ENCODE assay signal across 8 mouse cellular contexts in genomic region chr4:101497336-101497735, GRCm38 (mm10). TPM values are rescaled to one million over a fixed set of nuclear protein-coding genes. Genes with fewer than 3 reads are reported as not detected.
DNase-seq lines count a peak whose midpoint lies in the region; ATAC-seq lines count a peak whose summit lies in the region.

No protein-coding gene starts in this region.

- no peaks in the 10 kb centered on the region for H3K9me3 ChIP-seq in embryonic facial prominence, embryonic 13.5 days
- H3K9me3 ChIP-seq in kidney, embryonic 14.5 days (ENCODE audit: control insufficient read depth, low read length): no peaks in the 10 kb centered on the region
- H3K9me3 ChIP-seq in midbrain, embryonic 12.5 days: no peaks in the 10 kb centered on the region

- H3K36me3 ChIP-seq in embryonic facial prominence, embryonic 13.5 days: no peaks in the 10 kb centered on the region
- no peaks in the 10 kb centered on the region for H3K36me3 ChIP-seq in kidney, embryonic 14.5 days (ENCODE audit: control insufficient read depth, insufficient read depth, low read length)
- no peaks in the 10 kb centered on the region for H3K36me3 ChIP-seq in midbrain, embryonic 12.5 days

- H3K9ac ChIP-seq in embryonic facial prominence, embryonic 13.5 days: no peak overlapping the region
- no peak overlapping the region for H3K9ac ChIP-seq in kidney, embryonic 14.5 days (ENCODE audit: low read depth, low read length)
- H3K9ac ChIP-seq in midbrain, embryonic 12.5 days (replicated peaks): no peak overlapping the region

- H3K4me3 ChIP-seq in embryonic facial prominence, embryonic 13.5 days: peak overlapping the region; percentile 64
- H3K4me3 ChIP-seq in kidney, embryonic 14.5 days (ENCODE audit: low read length): peak overlapping the region; percentile 58
- H3K4me3 ChIP-seq in midbrain, embryonic 12.5 days: peak overlapping the region; percentile 68

- peaks cover 42% of the 10 kb centered on the region for H3K27me3 ChIP-seq in embryonic facial prominence, embryonic 13.5 days
- H3K27me3 ChIP-seq in kidney, embryonic 14.5 days (ENCODE audit: control insufficient read depth, insufficient read depth, low read length): peaks cover 34% of the 10 kb centered on the region
- peaks cover 49% of the 10 kb centered on the region for H3K27me3 ChIP-seq in midbrain, embryonic 12.5 days

- peaks cover 16% of the 10 kb centered on the region for H3K4me1 ChIP-seq in embryonic facial prominence, embryonic 13.5 days
- no peaks in the 10 kb centered on the region; the same call in 1 of the 2 replicates for H3K4me1 ChIP-seq in kidney, embryonic 14.5 days (ENCODE audit: control insufficient read depth, insufficient read depth, low read length)
- H3K4me1 ChIP-seq in midbrain, embryonic 12.5 days: peaks cover 14% of the 10 kb centered on the region; the same call in 1 of the 2 replicates

- H3K27ac ChIP-seq in embryonic facial prominence, embryonic 13.5 days: no peak overlapping the region
- no peak overlapping the region for H3K27ac ChIP-seq in kidney, embryonic 14.5 days (ENCODE audit: low read depth, low read length)
- H3K27ac ChIP-seq in midbrain, embryonic 12.5 days (replicated peaks): no peak overlapping the region

- peak overlapping the region; percentile 99 for H3K4me2 ChIP-seq in embryonic facial prominence, embryonic 13.5 days
- H3K4me2 ChIP-seq in kidney, embryonic 14.5 days (replicated peaks; ENCODE audit: low read depth, low read length): peak overlapping the region; percentile 98
- peak overlapping the region; percentile 98 for H3K4me2 ChIP-seq in midbrain, embryonic 12.5 days (replicated peaks)

- peak; percentile 39 to 41 for DNase-seq in layer of hippocampus, postnatal 10 days (ENCODE audit: low spot score in 2 of 2)
- DNase-seq in layer of hippocampus, adult 18-20 months (ENCODE audit: low spot score in 2 of 2): no peak
- DNase-seq in adrenal gland, postnatal 10 days: peak; percentile 61
- no peak for DNase-seq in c-Kit-positive CD71-positive TER-119-positive erythroid progenitor cells, embryonic 14.5 days (ENCODE audit: low spot score)
- DNase-seq in gastrocnemius, postnatal 25 days: no peak

- WGBS in embryonic facial prominence, embryonic 13.5 days: 4% methylated on average over 14 of the region's 14 CpGs
- 4% methylated on average over 14 of the region's 14 CpGs for WGBS in kidney, embryonic 14.5 days
- 5% methylated on average over 14 of the region's 14 CpGs for WGBS in midbrain, embryonic 12.5 days

- no peak for ATAC-seq in embryonic facial prominence, embryonic 13.5 days (ENCODE audit: insufficient number of reproducible peaks, insufficient read depth, low FRiP score, low TSS enrichment, low read depth)
- no peak for ATAC-seq in kidney, embryonic 14.5 days (ENCODE audit: low FRiP score, low TSS enrichment)
- ATAC-seq in midbrain, embryonic 12.5 days (ENCODE audit: low FRiP score, low read depth): no peak

RNA-seq across cellular contexts. Expression of gene Dnajc6, which starts 0.9 kb away (rescaled TPM):
- 100 to 1,000 TPM; 255 to 282 TPM for total RNA-seq in layer of hippocampus, postnatal 10 days (2021)
- 100 to 1,000 TPM; 287 to 314 TPM for total RNA-seq in layer of hippocampus, adult 18-20 months (2021)
- total RNA-seq in adrenal gland, postnatal 10 days (2021): 1 to 10 TPM; 7.3 to 9.1 TPM
- 2.0 and 2.4 TPM in 2 replicates for polyA plus RNA-seq in embryonic facial prominence, embryonic 13.5 days (2015; fragmentation: Nextera tagmentation; extraction: Ambion mirVana)
- 0.30 and 0.74 TPM in 2 replicates for polyA plus RNA-seq in kidney, embryonic 14.5 days (2014; fragmentation: Nextera tagmentation; extraction: Ambion mirVana)
- 10.7 and 11.7 TPM in 2 replicates for polyA plus RNA-seq in midbrain, embryonic 12.5 days (2016; fragmentation: Nextera tagmentation; extraction: Ambion mirVana)
- total RNA-seq in gastrocnemius, postnatal 25 days (2021): under 1 TPM; 0.20 to 0.29 TPM

Comparison
In these comparisons a context has a peak if more than half of its experiments do, and no peak if none do; other contexts are left out.
1. DNase-seq: peak in layer of hippocampus, postnatal 10 days (2 of 2) and adrenal gland, postnatal 10 days (single experiment); none in layer of hippocampus, adult 18-20 months (0 of 2), c-Kit-positive CD71-positive TER-119-positive erythroid progenitor cells, embryonic 14.5 days (single experiment) and gastrocnemius, postnatal 25 days (single experiment).
2. RNA of gene Dnajc6, which starts 0.9 kb away (total RNA-seq): 287 to 314 TPM in layer of hippocampus, adult 18-20 months and 255 to 282 TPM in layer of hippocampus, postnatal 10 days; 7.3 to 9.1 TPM in adrenal gland, postnatal 10 days and 0.20 to 0.29 TPM in gastrocnemius, postnatal 25 days; every median in the first group is over 10 times any median in the second.
3. Peak in every context shown above with its lines, with median percentiles within 50 percentile points of each other: H3K4me2 ChIP-seq and H3K4me3 ChIP-seq.